Mouse (Mus musculus) brain, embryonic 14.5 days (tissue): Measurements from ENCODE around the gene Ltbp1.

ENCODE experiments used
- CTCF ChIP-seq: fragments of 200-500 bp; IDR thresholded peaks from 2 replicates; pipeline ENCODE4 v1.5.1; 2012; ENCODE audit warnings: inconsistent platforms, mild to moderate bottlenecking, moderate library complexity, borderline replicate concordance; ENCODE audit not compliant: insufficient read depth, insufficient read length; ENCODE audit errors: extremely low read depth
- POLR2A ChIP-seq: fragments of 200-500 bp; IDR thresholded peaks from 2 replicates; pipeline ENCODE4 v1.6.1; 2012; ENCODE audit warnings: mild to moderate bottlenecking, inconsistent platforms, borderline replicate concordance; ENCODE audit not compliant: poor library complexity, insufficient read depth, insufficient read length, severe bottlenecking; ENCODE audit errors: extremely low read depth

DNA sequence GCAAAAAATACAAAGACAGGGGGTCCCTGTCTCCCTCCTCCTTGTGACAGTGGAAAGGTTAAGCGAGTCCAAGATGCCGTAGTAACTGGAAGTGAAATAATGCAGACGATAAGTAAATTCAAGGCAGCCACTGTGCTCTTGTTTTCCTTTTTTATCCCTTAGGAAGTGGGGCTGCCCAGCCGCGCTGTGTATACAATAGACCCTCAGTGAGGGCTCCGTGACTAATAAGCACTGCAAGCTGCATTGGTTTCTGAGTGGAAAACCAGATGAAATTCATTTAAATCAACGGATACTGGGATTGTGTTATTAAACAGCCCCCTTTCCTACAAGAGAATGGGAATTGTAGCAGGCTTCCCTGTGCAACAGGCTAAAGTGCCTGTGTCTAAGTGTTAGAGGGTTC is 14.7 kb downstream of the Ltbp1 start:
- TF ChIP-seq CTCF (no peak), POLR2A (no peak)
